Mouse (Mus musculus) gastrocnemius, postnatal 25 days (tissue): Measurements from ENCODE around the gene Cacna1i. TPM values are rescaled to one million over a fixed set of nuclear protein-coding genes. Genes with fewer than 3 reads are reported as not detected.

Experiments
- DNase-seq: peaks from one replicate; pipeline ENCODE4 v3.0.0; 2022
- total RNA-seq, 2 experiments: library from RNA; stranded (reverse); gene quantifications; 1 replicate in 1 of 2; 2 replicates in 1 of 2; pipeline ENCODE4 v1.2.3; 2021

The Cacna1i gene
- total RNA-seq, 2 experiments from 2014 or later = 0.11 to 0.43 TPM

DNA sequence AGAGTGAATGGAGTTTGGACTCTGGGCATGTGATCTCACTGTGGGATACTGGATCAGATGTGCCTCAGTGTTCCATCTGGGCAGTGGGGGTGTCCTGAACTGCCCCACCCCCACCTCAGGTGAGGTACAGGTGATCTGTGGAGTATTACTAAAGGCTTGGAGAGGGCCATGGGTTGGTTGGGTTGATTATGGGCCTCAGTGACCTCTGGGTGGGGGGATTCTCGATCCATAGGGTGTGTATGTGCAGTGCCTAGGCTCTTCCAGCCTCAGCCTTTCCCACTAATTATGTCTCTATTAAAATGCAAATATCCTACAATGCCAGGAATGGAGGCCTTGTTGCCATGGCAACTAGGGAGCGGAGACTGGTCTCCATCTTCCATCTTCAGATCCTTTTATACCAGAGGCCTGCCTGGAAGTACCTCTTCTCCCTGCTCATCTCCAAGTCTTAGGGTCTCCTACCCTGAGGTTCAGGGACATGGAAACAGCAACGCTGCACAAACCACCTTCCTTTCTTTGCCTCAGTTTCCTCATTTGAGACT is 15.1 kb upstream of the Cacna1i start:
- no peak for DNase-seq

DNA sequence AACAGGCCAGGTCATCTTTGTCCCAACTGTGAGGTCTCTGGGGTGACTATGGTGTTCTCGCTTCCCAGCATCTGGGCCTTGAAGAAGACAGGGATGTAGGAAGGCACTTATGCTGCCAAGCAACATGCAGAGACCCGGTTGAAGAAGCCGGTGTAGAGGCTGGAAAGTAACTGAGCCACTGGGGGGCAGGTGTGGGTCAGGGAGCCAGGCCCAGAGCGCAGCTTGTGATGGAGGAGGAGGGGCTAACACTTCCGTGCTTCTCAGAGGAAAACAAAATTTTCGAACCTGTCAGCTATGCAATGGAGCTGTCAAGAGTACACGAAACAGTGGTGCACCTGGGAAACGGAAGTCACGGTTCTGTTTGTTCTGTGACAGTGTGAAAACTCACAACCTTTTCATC is 9.9 kb upstream of the Cacna1i start:
- DNase-seq = no peak

DNA sequence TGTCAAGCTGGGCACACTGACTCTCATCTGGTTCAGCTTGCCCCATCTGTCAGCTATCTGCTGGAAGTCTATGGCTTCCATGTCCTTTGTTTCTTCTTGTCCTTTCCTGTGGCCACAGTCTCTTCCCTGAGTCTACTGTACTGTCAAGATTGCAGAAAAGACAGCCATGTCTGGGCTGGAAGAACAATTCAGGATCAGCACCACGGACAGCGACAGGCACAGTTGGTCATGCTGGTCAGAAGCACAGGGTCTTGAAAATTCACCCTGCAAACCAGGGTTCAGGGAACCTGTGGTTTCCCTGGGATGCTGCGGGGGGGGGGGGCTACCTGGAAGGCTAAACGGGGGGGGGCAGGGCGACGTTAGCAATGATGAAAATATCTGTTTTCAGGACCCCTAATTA is 9.4 kb upstream of the Cacna1i start:
- no peak for DNase-seq

DNA sequence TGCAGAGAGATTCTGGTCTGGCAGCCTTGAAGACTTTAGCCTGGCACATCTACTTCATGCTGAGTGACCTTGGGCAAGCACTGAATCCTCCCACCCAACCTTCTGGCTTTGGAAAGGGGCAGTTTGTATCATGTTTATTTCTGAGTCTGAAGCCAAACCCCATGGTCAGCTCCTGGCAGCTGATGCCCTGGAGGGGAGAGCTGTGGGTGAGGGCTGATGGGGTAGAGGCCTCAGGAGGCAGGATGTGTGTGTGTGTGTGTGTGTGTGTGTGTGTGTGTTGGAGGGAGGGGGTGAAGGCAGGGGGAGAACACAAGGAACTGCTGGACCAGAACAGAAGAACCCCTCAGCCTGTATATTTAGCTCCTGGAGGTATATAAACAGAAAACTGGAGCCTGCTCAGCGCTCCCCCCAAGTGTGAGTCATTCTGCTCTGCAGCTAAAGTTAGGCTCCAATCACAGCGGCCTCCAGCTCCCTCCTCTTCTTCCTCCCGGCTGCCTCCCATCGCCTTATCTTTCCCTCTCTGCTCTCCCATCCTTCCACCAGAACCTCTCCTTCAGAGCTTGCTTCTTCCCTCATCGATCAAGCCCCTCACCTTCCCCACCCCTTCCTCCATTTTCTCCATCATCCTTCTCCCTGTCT is 8.8 kb upstream of the Cacna1i start:
- no peak for DNase-seq

DNA sequence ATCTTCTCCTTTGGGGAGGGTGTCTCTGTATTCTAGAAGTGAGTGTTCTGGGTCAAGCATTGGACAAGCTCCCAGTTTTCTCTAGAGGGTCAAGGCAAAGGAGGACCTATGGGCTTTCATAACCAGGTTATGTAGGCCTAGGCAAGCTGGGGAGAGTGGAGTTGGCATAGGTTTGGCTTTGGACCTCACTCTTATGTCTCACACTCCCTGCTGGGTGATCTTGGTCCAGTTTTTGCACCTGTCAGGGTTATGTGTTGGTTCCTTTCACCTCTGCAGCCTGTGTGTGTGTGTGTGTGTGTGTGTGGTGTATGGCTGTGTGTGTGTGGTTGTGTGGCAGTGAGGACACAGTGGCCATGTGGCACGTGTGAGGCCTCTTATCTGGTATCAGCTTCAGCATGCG is 8.0 kb upstream of the Cacna1i start:
- no peak for DNase-seq

DNA sequence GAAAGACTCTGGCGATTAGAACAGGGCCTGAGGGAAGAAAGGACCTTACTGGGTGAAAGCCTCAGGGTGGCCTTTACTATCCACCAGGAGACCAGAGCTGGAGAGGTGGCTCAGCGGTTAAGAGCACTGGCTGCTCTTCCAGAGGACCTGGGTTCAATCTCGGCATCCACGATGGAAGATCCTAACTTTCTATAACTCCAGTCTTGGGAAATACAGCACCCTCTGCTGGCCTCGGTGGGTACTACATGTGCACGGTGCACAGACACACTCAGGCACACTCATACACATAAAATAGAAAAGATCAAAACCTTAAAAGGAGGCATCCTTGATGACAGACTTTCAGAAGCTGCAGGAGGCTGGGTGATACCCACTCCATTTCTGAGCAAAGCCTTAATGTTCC is 6.4 kb upstream of the Cacna1i start:
- DNase-seq = no peak

DNA sequence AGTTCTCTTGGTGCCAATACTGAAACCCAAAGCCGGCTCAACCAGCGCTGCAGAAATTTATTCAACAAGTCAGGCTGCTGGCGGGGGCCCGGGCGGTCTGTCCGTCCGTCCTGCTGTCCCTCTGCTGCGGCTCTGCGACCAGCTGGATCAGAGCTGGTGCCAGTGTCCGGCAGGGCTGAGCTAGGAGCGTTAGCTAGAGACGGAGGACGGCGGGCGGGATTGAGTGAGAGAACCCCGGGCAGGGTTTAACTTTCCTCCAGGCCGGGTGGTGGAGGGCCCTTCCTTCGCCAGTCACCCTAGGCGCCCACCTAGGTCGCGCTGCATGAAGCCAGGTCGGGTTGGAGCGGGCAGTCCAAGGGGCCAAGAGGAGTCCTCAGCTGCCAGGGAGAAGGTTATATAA is 998 bp downstream of the Cacna1i start:
- no peak for DNase-seq

DNA sequence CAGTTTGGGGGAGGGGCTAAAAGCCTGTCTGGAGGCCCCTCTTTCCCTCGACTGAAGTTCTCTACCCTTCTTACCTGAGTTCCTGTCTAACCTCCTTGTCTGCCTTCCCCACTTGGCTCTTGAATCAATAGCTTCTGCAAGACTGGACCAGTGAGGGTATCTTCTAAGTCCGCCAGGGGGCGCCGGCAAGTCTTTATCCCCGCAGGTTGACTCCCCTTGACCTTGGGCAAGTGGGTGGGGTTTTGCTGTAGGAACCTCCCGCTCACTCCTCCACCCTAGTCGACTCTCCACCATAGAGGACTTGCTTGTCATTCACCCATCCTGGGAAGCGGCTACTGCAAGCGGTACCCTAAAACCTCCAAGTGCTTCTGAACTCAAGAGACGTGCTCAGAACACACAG is 2.4 kb downstream of the Cacna1i start:
- DNase-seq = peak; percentile 14

DNA sequence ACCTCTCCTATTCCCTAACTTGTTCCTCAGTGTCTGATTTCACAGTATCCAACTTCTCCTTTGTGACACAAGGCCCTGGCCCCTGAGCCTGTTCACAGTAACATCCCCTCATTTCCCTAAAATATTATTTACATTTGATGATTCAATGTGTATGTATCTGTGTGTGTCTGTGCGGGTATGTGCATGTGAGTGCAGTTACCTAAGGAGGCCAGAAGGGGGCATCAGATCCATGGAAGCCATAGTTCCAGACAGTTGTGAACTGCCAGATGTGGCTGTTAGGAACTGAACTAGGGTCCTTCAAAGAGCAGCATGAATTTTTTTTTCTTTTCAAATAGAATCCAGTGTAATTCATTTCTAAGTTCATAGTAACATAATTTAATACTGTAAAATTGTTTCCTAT is 10.1 kb downstream of the Cacna1i start:
- no peak for DNase-seq

DNA sequence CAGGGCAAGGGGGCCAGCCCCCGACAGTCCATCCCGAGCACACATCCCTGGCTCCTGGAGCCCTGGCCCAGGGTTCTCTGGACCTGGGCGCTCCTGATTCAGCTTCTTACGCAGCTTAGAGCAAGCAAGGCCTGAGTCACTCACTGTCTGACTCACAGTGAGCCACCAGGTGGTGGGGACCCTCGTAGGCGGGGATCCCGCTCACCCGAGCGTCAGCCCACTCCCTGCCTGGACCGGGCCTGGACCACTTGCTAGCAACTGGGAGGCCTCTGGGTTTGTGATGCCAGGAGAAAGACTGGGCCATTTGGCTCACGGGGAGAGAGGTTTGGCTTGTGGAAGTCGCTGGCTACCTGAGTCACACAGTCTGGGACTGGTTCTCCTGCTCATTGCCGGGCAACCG is 16.7 kb downstream of the Cacna1i start:
- DNase-seq = no peak

DNA sequence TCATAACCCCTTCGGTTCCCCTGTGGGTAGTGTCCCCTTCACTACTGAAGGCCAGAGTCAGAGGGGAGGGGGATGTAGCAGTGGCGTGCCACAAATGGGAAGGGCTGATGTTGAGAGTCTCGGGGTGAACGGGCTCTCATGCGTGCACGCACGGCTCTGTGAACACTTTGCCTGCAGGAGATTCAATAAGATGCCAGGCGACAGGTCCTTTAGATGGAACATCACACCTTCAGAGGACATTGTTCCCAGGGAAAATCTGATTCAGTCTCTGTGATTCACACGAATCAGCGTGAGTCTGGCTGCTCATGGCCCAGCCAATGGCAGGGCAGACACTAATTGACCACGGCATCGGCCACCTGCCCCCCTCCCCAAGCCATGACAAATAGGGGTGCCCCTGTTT is 17.1 kb downstream of the Cacna1i start:
- no peak for DNase-seq

DNA sequence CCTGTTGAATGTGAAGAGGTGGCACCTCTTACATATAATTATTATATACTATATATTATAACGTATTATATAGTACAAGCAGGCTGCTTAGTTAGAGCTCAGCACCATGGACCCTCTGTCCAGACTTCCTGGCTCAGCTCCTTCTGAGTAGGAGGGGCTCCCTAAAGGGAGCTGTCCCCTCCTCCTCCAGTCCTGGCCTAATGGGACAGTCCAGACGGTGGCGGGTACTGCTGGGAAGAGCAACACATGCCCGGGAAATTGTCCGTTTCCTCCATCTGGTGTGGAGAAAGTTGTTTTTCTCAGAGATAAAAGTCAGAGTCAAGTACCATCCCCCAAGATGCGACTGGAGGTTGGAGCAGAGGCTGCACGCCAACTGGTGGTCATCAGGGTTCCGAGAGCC is 19.1 kb downstream of the Cacna1i start:
- DNase-seq = no peak

DNA sequence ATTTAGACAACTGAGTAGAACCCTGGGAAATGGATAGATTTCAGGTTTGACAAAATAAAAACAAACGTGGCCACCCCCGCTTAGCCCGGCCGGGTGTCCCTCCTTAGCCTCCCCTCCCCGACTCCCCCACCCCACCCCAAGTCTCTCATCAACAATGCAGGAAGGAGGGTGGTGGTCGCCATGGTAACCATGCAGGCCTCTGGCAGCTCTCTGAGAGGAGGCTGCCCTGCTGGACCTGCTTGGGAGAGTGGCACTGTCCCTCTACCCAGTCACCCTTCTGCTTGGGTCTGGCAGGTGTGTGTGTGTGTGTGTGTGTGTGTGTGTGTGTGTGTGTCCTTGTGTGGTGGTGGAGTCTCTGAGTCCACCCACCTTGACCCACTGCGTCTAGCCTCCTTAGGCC is 27.7 kb downstream of the Cacna1i start:
- DNase-seq = no peak

DNA sequence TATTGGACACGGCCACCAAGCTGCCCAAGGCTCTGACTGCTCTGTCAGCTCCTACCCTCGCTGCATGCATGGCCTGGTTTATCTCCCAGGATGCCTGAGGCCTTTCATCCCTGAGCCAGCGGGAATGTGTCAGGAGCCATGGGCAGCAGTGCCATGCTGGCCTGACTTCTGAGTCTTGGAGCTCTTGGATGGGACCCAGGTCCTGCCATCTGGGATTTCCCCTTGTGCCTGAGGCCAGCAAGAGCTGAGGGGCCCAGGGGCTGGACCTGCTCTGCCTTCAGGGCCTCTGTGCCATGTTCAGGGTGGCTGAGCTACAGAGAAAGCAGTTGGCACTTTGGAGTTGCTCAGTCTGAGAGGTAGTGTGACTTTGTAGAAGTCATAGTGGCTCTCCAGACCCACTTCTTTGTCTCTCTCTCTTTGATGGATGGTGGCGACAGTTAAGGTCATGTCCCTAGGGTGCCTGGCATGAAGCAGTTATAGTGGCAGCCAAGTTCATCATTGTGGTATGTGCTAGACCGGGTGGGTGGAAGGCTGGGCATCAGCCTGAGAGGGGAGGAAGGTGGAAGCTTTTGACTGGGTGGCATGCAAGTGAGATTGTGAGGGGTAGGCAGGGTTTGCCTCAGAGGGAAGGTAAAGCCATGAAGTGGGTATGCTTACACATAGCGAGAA is 30.1 kb downstream of the Cacna1i start:
- no peak for DNase-seq

DNA sequence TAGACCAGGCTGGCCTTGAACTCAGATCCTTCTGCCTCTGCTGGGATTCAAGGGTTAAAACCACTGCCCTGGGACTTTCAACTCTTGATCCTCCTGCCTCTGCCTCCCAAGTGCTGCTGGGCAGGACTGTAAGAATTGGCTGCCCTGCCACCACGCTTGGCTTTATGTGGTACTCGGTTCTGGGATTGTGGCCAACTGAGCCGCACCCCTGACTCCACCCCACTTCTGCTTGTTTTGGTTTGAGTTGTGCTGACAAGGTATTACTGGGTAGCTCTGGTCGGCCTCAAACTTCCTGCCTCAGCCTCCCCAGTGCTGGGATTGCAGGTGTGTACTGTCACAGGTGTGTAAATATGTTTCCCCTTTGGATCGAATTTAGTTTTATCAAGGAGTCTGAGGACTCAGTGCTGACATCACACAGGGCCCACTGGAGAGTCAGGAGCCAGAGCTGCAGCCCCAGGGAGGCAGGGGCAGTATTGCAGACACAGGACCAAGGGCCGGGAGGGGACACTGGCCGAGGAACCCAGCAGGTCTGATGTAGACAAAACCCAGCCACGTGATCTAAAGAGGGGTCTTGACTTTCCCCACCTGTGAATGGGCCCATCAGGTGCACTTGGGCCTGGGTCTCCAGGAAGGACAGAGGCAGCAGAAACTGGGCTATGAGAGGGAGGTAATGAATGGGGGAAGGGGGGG is 30.9 kb downstream of the Cacna1i start:
- DNase-seq = no peak

DNA sequence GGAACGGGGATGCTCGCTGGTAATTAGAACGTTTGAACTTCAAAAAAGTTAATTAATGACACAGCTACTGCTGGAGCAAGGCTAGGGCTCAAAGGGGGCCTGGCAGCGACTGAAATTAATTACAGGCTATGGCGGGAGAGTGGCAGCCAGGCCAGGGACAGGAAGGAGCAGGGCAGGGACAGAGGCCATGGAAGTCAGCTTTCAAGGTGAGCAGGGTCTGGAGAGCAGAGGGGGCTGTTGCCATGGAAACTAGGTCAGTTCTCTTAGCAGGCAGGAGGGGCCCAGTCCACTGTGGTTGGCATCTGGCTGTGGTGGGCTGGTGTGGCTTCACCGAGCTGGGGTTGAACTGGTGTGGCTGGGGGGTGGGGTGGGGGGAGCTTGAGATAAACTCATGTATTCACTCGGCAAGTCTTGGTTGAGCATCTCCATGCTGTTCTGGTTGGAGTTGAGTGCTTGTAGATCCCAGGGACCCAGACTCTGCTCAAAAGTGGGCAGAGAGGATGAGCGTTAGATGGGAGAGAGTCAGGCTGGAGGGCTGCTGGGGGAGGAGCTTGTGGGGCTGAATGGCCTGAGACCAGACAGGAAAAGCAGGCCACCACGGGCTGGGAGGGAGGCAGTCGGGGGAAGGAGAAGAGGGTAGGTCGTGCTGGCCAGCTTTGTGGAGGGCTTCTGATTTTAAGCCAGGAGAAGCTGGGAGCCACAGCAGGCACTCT is 31.7 kb downstream of the Cacna1i start:
- no peak for DNase-seq

DNA sequence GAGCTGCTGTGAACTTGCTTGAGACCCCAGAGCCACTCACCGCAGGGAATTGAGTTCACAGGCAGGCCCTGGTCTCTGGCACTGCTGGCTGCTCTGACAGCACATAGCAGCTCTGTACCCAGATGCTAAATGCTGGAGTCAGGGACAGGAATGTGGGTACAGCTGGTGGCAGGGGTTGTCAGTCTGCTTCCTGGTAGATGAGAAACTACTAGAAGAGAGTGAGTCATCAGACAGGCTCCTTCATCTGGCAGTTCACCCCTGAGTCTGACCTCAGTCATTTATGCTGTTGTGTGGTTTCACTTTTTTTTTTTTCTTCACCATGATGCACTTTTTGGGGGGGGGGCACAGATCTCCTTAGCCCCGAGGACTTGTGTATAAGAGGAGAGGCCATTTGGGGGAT is 32.3 kb downstream of the Cacna1i start:
- no peak for DNase-seq

DNA sequence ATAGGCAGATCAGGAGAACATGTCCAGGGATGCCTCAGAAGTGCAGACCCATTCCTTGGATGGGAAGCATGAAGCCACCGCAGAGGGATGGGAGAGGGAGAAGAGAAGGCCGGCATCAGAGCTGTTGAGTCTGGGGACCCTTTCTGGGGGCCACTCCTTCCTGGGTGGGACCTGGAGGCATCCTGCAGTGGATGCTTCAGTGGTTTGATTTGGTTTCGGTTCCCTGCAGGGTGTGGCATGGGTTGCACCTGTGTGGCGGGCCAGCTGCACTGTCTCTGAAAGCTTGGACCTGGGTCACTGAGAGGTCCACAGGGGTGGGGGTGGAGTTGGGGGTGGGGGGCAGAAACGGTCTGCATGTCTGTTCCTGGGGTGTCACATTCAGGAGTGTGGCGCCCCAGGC is 32.9 kb downstream of the Cacna1i start:
- no peak for DNase-seq

DNA sequence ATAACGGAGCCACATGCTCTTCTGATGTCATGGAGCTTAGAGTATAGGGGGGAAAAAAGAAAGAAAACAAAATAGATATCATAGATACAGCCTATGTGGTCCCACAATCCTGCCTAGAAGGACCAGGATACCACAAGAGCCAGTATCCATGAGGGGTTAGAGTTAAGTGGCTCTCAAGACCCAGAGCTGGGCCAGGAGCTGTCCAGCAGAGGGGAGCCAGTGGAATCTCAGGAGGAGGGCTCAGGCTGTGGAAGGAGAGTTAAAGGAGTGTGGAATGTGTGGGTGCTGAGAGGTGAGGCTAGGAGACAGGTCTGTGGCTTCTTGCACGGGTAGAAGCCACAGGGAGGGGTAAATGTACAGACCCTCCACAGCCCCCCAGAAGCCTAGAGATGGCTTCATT is 38.2 kb downstream of the Cacna1i start:
- DNase-seq = no peak

DNA sequence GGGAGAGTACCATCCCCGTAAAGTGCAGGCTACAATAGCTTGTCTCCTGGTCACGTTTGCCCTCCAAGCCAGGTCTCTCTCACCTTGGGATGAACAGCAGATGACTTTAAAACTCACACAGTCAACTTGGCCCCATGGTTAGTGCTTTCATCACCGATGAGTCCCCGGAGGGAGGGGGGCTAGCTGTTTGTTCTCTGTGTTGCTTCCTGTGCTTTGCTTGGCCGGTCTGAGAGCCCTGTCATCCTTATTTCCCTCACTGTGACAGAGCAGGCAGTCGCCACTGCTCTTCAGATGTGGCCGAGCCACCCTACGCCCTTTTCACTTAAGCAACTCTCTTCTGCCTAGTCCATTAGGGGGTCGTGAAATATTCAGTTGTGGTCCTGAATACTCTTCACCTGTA is 38.7 kb downstream of the Cacna1i start:
- DNase-seq = no peak

DNA sequence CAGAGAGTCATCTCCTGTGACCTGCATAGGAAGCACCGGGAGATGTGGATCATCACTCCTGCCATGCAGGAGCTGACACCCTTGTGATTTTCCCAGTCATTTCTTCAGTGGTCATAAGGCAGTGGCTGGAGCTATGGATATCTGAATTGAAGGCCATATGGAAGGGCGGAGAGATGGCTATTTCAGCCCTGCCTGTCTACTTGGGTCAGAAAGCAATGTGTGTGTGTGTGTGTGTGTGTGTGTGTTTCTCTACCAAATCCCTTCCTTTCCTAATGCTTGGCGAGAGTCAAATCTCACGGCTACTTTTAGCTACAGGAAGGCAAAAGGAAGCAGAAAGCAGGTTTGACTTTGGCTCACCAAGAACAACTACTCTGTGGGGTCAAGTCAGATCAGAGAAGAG is 39.9 kb downstream of the Cacna1i start:
- no peak for DNase-seq

DNA sequence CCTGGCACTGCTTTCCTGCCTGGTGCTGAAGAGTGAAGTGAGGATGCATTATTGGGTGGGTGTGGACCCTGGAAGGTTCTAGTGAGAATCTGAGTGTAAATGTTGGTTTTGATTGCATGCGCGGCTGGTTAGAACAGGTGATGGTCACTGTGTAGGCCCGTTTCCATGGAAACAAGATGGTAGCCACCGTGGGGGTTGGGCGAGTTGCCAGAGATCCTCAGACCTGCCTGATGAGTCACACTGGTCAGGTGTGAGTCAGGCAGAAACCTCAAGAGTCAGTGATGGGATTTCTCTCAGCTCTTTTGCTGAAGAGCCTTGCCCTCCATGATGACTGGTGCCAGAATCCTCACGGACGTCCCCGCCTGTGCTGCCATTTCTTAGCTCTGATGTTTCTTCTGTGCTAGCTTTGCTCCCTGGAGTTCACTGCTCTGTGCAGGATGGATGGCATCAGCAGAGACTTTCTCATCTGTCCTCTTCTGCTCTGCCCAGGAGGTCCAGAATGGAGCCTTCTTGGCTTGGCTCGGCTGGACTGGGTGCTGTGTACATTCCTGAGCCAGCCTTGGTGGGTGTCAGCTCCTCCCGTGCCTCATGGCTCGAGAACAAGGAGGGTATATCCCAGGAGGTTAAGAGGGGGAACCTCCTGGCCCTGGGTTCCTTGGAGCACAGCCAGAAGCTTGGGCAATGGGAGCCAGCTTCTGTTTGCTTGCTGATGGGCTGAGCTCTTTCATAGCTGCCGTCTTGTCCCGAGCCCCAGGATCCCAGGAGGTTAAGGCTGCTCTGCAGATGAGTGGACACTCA is 40.9 kb downstream of the Cacna1i start:
- no peak for DNase-seq
